Mouse (Mus musculus): ENCODE results near the gene Aldh1l1.

Aldh1l1 gene

DNA sequence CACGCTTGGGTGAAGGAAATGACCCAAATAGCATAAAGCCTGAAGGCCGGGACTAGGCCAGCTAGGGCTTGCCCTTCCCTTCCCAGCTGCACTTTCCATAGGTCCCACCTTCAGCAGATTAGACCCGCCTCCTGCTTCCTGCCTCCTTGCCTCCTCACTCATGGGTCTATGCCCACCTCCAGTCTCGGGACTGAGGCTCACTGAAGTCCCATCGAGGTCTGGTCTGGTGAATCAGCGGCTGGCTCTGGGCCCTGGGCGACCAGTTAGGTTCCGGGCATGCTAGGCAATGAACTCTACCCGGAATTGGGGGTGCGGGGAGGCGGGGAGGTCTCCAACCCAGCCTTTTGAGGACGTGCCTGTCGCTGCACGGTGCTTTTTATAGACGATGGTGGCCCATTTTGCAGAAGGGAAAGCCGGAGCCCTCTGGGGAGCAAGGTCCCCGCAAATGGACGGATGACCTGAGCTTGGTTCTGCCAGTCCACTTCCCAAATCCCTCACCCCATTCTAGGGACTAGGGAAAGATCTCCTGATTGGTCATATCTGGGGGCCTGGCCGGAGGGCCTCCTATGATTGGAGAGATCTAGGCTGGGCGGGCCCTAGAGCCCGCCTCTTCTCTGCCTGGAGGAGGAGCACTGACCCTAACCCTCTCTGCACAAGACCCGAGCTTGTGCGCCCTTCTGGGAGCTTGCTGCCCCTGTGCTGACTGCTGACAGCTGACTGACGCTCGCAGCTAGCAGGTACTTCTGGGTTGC lies 64.1 kb downstream of the Aldh1l1 start:
- in situ Hi-C loops (cut with MboI, MseI), result no loop called here

DNA sequence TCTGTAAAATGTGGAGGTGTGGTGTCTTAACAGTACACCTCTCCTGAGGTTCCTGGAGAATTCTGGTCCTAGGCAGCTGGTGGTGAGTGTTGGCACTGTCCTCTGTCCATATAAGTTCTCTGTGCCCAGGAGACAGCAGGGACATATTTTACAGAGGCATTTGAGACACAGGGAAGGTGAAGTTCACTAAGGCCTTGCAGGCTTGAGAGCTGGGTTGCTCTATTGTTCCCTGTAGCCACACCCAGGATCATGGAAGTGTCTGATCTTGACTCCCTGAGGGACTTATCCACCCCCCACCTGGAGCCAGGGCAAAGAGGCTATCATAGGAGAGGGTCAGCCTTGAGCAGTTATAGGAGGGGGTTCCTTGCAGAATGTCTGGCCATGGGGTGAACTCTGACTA lies 65.0 kb downstream of the Aldh1l1 start:
- in situ Hi-C loops (cut with MboI, MseI), result no loop called here

DNA sequence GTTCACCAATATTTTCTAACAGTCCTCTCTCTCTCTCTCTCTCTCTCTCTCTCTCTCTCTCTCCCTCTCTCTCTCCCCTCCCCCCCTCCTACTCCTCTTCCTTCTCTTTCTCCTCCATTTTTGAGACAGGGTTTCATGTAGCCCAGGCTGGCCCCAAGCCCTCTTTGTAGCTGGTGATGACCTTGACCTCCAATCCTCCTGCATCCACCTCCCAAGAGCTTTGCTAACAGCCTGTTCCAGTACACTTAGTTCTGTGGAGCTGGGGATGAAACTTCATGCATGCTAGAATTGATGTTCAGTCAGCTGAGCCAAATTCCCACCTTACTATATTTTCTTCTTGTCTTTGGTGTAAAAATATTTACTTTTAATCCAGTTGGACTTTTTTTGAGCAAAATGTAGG lies 67.0 kb downstream of the Aldh1l1 start:
- in situ Hi-C loops (cut with MboI, MseI), result no loop called here

DNA sequence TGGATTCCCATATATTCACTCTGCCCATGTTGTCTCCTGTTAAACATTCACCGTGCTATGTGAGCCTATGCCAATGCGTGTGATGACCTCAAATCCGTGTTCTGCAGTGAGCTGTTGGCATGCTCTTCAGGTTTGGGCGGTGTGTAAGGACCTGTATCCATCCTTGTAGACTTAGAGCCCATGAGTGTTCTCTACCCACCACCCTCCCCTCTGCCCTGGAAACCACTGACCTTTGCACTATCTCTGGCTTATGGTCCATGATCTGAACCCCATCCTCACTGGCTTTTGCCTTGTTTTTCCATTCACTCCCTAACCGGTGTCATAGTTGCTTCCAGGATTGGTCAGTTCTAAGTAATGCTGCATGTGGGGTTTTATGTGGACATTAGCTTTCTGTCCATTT lies 67.5 kb downstream of the Aldh1l1 start:
- in situ Hi-C loops (cut with MboI, MseI), result no loop called here

DNA sequence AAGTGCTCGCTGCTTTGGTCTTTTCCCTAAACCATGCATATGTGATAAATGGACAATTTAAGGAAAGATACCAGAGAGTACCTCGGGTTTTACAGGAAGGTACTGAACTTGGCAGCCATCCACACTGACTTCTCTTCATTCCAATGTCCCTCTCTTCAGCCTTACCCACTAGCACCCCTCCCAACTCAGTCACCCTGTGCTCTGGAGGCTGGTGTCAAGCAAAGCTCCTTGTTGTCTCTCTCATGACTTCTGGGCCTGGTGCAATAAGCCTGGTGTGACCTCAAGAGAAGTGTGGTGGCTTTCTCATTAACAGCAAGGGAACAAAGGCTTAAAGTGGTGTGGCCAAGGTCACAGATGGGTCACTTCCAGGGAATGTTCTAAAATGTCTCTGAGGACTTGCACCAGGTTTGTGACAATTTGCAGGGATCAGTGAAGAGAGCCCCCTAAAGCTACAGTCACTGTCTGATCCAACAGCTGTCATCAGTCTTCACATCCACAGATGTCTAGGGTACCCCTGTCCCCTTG lies 70.4 kb downstream of the Aldh1l1 start:
- in situ Hi-C loops (cut with MboI, MseI), result no loop called here

DNA sequence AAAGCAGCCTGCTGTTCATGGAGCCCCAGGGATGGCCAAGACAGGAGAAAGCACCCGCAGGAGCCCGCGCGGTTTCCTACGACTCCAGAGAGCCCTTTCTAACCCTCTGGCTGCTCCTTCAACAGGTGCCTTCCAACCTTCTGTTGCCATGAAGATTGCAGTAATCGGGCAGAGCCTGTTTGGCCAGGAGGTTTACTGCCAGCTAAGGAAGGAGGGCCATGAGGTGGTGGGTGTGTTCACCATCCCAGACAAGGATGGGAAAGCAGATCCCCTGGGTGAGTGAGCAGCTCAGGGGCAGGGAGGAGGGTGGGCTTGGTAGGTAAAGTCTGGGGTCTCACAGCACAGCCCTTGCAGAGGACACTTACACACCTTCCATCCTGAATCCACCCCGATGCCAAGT lies 70.8 kb downstream of the Aldh1l1 start:
- in situ Hi-C loops (cut with MboI, MseI), result no loop called here

DNA sequence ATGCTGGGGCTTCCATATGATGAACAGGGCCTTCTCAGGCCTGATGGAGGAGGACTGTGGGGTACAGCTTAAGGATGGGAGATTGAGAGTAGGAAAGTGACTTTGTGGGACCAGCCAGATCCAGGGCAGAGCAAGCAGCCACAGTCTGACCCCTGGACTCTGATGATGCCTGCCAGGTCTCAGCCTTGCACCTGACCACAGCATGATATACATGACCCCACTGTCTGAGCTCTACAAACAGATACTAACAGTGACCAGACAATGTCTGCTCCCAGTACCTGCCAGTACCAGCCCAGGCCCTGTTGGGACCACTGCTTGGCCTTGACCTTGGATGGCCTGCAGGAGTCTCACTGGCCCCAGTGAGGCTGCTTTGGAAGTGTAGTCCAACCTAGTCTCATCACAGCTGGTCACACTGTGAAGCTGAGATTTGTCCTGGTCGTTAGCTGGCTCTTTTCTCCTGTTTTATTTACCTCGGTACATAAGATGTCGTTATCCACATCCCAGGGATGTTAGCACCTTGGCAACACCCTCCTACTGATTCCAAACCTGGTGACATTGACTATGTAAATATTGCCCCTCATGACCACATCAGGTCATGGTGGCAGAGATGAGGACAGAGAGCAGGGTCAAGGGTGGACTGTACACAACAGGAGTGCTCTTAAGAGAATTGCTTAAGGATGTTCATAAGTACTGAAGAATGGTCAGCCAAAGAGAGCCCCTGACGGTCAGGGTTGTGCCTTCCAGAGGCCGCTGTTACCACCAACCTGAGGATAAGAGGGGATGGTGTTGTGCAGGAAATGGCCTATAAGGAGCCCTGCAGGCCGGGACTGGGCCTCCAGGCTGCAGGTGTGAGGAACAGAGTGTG lies 71.8 kb downstream of the Aldh1l1 start:
- in situ Hi-C loops (cut with MboI, MseI), result no loop called here

DNA sequence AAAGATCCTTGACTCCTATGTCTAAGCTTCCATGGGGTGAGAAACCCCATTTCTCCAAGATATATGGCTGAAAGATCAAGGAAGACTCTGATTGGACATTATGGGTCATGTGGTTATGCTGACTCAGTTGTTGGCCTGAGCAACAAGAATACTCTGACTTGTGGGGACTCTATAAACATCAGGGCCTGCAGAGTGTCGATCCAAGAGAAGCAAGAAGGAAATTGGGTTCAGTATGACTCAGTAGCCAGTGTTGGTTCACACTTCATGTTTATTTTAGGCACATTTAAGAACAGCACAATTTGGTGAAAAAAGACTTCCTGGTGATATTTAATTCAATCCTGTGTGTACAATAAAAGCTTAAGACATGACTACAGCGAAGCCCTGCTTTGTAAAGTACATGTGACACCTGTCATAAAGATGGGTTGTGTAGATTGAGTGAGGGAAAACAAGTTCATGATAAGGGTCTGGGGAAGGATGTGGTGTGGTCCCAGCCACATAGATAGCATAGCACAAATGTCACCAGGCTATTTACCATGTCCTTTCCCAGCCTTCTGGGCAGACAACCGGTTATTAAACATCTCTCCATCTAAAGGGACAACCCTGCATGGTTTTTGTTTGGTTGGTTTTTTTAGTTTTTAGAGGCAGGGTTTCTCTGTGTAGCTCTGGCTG lies 74.3 kb downstream of the Aldh1l1 start:
- in situ Hi-C loops (cut with MboI, MseI), result no loop called here

DNA sequence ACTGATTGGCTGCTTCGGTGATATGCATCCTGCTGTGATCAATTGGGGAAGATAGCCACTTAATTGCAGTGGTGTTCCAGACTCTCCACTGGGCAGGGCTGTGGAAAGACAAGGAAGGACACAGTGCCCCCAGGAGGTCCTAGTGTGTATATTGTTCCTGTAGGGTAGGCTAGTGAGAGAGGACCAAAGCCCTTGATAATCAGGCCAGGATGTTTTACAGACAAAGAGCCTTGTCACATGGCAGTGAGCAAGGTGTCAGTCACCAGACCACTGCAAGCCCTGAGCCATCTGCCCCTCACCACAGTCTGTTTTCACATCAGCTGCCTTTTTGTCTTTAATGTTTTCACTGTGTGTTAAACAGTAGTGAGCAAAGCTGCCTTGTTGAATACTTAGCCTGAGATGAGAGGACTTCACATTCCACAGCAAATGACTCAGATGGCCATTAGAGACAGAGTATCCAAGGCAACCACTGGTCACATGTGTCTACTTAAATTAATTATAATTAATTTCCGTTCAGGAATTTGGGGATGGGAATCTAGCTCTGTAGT lies 75.1 kb downstream of the Aldh1l1 start:
- in situ Hi-C loops (cut with MboI, MseI), result no loop called here

DNA sequence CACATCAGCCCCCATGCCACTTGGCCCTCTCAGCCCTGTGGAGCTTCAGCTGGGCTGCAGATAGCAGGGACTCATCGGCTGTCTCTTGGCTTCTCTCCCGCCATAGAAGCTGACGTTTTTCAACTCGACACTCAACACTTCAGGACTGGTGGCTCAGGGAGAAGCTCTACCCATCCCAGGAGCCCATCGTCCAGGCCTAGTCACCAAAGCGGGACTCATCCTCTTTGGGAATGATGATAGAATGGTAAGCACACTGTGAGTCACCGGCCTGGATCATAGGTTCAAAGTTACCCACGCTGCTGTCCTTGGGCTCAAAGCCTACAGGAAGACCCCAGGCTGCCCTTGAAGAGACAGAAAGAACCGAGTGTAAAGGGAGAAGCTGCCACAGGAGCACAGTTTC lies 78.0 kb downstream of the Aldh1l1 start:
- in situ Hi-C loops (cut with MboI, MseI), result no loop called here

DNA sequence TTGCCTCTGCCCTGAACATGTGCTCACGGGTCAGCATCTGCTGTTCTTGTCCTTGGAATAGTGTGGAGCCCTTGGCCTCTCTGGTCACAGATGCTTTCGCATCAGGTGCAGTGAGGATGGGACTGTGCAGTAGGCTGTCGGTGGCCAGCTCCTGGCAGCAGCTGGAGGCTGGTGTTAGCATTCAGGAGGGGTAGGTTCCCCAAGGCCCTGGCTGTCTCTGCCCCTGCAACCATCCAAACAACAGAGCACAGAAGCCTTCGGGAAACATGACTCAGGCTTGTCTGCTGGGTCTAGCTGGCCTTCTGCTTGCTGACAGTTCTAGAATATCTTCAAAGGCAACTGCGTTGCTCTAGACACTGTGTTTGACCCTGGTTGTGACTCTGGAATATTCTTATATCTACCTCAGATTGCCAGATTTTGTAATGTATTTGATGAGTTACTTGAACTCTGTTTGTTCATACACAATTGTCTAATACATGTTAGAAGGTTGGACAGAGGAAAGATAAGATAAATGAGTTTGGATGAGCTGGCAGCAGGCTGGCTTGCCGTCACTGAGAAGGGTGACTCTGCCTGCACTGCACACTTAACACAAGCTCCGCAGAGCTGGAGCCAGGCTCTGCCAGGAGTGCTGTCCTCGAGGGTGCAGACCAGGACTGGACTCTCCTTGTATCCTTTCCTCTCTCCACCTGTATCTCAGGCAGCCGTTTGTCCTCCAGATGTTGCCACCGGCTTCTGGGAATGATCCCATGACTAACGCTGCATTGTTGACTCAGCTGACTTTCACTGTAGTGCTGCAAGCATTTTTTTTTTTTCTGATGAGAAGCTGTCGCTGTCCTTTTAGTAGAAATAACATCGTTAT lies 79.4 kb downstream of the Aldh1l1 start:
- in situ Hi-C loops (cut with MboI, MseI), result no loop called here

DNA sequence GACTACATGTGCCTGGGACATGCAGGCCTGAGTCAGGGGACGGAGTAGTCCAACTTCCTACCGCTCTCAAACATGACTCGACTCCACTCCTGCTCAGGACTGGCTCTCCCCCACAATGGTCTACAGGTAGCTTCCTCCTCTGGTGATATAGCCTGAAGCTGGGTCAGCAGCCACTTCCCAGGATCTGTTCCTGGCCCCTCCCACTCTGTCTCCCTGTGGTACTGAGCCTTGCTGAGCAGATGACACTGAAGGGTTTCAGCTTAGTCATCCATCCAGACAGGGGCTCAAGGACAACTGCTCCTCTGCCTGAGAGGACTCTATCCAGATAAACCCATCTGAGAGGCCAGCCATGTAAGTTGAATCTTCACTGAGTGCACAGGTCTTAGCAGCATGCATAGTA lies 81.3 kb downstream of the Aldh1l1 start:
- in situ Hi-C loops (cut with MboI, MseI), result no loop called here

DNA sequence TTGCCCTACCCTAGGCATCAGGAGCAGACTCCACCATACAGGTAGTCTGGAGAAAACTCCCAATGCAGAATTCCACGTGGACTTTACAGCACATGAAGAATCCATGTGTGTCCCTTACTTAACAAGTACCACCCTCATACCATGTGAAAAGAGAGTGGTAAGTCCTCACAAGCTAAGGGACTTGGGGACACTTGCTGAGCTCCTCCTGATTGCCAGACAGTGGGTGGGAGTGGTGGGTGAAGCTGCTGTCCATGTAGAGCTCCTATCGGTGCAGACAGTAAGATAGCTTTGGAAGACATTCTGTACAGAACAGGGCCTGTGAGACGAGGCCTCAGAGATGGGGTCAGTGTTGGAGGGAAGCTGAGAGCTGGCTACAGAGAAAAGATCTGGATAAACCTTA lies 81.7 kb downstream of the Aldh1l1 start:
- in situ Hi-C loops (cut with MboI, MseI), result no loop called here

DNA sequence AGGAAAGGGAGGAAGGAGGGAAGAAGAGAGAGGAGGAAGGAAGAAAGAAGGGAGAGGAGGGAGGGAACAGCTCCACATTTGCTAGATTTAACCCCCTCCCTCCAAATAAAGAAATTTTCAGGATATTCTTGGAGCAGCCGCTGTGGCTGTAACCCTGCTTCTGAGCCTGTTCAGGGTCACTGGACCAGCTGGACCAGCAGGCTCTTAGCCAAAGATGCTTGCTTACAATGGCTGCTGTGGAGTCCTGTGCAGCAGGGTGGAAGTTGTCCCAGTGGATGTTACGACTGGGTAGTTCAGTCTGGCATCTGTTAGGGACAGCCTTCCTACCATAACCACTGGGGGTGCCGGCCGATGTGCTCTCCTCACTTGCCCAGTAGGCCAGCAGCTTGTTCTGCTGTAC lies 82.5 kb downstream of the Aldh1l1 start:
- in situ Hi-C loops (cut with MboI, MseI), result no loop called here

DNA sequence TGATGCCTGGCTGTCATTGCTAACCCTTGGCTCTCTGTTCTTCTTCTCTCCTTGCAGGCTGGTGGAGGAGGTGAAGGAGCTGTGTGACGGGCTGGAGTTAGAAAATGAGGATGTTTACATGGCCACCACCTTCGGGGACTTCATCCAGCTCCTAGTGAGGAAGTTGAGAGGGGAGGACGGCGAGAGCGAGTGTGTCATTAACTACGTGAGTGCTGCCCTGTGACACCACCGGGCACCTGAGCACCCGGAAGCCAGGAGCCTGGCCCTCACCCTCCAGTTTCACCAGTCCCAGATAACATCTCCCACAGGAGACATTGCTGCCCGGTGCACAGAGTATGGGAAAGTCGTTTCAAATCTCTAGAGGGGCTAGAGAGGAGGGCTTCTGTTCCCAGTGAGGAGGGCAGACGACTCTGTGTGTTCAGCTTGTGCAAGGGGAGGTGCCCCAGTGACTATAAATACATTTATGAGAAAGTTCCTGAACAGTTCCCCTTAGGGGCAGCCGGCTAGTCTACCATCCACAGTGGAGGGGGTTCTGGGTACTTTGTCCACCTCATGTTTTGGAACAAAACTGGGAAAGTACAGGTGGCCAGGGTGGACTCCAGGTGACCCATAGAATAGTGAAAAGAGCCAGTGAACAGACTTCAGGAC lies 83.6 kb downstream of the Aldh1l1 start:
- in situ Hi-C loops (cut with MboI, MseI), result no loop called here

DNA sequence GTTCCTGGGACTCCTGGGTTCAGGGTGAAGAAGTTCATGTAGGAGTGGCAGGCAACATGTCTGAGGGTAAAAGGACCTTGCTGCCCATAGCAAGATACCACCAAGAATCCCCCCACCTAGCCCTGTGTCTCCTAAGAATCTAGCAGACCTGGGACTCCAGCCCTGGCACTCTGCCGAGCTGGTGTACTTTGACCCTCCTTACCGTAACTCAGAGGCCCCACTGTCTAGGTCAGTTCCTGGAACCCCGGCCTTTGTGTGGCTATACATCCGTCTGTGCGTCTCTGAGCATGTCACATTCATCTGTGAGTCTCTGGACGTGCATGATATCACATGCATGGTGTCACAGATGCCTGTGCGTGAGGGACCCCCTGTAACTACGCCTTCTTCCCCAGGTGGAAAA lies 84.2 kb downstream of the Aldh1l1 start:
- in situ Hi-C loops (cut with MboI, MseI), result no loop called here

DNA sequence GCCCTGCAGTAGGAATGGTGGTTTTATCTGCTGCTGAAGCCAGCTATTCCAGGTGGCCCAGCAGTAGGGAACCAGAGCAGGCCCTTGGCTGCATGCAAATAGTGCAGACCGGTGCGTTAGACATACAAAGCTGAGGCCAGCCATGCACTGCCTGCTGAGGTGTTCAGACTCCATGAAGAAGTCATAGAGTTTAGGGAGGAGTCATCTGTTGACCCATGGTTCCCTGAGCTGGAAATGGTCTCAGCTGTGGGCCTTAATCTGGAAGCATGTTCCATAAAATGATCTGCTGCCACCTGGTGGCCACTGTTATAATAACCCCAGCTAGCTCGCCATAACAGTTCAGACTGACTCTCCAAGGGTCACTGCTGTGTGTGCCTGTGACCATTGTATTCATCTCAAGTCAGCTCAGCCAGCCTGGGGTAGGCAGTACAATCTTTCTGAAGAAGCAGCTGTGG lies 89.1 kb downstream of the Aldh1l1 start:
- in situ Hi-C loops (cut with MboI, MseI), result no loop called here

DNA sequence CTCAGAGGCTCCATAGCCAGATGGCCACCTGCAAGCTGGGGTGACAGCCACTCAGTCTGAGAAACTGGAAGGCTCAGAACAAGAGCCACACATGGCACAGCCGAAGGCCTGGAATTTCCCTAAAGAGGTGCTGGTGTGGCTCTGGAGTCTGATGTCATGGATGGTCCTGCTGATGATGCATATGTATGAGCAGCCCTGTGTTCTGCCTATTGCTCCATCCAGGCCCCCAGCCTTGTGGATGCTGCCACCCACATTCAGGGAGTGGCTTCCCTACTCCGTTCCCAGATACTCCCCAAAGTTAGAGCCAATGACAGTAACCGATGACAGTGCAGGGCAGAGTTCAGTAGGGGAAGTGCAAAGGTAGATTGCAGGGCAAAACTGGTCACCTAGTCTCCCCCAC lies 91.9 kb downstream of the Aldh1l1 start:
- in situ Hi-C loops (cut with MboI, MseI), result no loop called here

DNA sequence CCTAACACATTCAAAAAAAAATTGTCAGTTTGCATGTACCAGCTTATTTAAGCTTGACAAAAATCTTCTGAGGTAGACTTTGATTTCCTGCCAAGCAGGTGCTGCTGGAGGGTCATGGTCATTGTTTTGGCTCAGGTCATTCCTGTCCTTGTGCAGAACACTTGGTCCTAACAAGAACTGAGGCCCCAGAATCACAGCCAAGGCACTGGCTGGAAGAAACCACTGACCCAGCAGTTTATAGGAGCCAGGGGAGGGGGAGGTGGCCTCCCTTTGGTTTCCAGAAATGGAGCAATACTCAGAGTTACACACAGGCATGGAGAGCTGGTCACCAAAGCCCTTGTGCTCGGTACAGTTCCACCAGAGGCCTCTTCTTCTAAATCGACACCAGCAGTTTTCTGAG lies 96.1 kb downstream of the Aldh1l1 start:
- in situ Hi-C loops (cut with MboI, MseI), result no loop called here

DNA sequence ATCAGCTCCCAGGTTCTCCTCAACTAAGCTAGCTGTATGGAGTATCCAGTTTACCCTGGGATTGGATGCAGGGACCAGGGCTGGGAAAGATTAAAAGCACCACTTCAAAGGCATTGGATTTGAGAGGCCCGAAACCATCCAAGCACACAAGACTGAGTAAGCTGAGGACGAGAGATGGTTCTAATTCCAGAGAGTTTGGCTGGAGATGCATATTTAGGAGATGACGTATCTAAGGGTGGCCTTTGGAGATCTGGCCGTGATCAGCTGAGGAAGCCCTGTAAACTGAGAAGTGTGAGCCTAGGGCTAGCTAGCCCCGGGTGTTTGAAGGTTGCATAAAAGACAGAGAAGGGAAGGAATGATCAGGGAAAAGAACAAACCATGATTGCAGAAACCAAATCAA lies 101.9 kb downstream of the Aldh1l1 start:
- in situ Hi-C loops (cut with MboI, MseI), result no loop called here

DNA sequence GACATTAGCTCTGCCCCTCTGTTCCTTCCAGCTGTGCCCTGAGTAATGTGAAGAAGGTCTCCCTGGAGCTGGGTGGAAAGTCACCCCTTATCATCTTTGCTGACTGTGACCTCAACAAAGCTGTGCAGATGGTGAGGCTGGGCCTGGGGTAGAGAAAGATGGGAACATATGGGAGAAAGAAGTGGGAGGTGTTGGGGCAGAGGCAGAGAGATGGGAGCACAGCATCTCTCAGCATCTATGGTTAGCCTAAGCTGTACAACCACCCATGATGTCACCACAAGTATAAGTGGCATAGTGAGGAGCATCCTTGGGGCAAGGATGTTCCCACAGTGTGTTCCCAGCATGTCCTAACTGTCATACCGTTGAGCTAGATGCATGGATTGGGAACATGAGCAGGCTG lies 104.5 kb downstream of the Aldh1l1 start:
- in situ Hi-C loops (cut with MboI, MseI), result no loop called here

All from T-helper 2 cell (primary cell).